Mouse (Mus musculus) intestine, postnatal 0 days (tissue): ENCODE measurements around the gene Plekha5. TPM values are rescaled to one million over a fixed set of nuclear protein-coding genes. Genes with fewer than 3 reads are reported as not detected.
A peak's percentile ranks its signal among the peaks of the same experiment; 100 is the strongest.

ENCODE experiments used
- ATAC-seq: fragments of 200-750 bp; cut with Nextera tagmentation; 2 replicates; pipeline ENCODE4 v1.8.0; 2017; ENCODE audit warnings: mild to moderate bottlenecking, moderate TSS enrichment, moderate library complexity
- H3K27ac ChIP-seq: fragments of 300-500 bp; sonication (generic); 2 replicates; pipeline ENCODE4 v1.5.1; 2014; ENCODE audit warnings: mild to moderate bottlenecking, low read depth, low read length, moderate library complexity
- H3K27me3 ChIP-seq: fragments of 300-500 bp; sonication (generic); replicated peaks from 2 replicates; pipeline ENCODE4 v1.6.1; 2014; ENCODE audit warnings: low read length, mixed read lengths; ENCODE audit not compliant: control insufficient read depth, insufficient read depth
- H3K36me3 ChIP-seq: fragments of 300-500 bp; sonication (generic); 2 replicates; pipeline ENCODE4 v1.6.1; 2014; ENCODE audit warnings: mild to moderate bottlenecking, moderate library complexity; ENCODE audit not compliant: control insufficient read depth, insufficient read depth
- H3K4me1 ChIP-seq: fragments of 300-500 bp; sonication (generic); replicated peaks from 2 replicates; pipeline ENCODE4 v1.6.1; 2014; ENCODE audit warnings: antibody characterized with exemption, low read length, mixed read lengths; ENCODE audit not compliant: control insufficient read depth, insufficient read depth
- H3K4me2 ChIP-seq: fragments of 300-500 bp; sonication (generic); replicated peaks from 2 replicates; pipeline ENCODE4 v1.6.1; 2014; ENCODE audit warnings: low read depth, mild to moderate bottlenecking, moderate library complexity
- H3K4me3 ChIP-seq: fragments of 300-500 bp; sonication (generic); 2 replicates; pipeline ENCODE4 v1.5.1; 2014; ENCODE audit warnings: low read depth, low read length
- H3K9ac ChIP-seq: fragments of 300-500 bp; sonication (generic); 2 replicates; pipeline ENCODE4 v1.6.1; 2014; ENCODE audit warnings: mild to moderate bottlenecking, low read depth, low read length
- H3K9me3 ChIP-seq: fragments of 300-500 bp; sonication (generic); 2 replicates; pipeline ENCODE4 v1.6.1; 2016; ENCODE audit warnings: mixed run types; ENCODE audit not compliant: control insufficient read depth
- CTCF ChIP-seq: sonication (generic); IDR thresholded peaks from 2 replicates; pipeline ENCODE4 v1.5.1; 2016; ENCODE audit warnings: low read depth, mild to moderate bottlenecking, control low read depth, antibody characterized with exemption, moderate library complexity
- WGBS: fragments of 180-500 bp; shearing (Covaris S2); extraction: QIAGEN DNeasy Blood & Tissue Kit; methylation state at CpG from one replicate; pipeline ENCODE4 v1.1.7; 2014; 5-methylcytosine and 5-hydroxymethylcytosine counted together
- polyA plus RNA-seq: library from polyadenylated mRNA; unstranded; fragments of >200 nt; fragmentation: Nextera tagmentation; extraction: Ambion mirVana; gene quantifications from 2 replicates; pipeline ENCODE4 v1.2.1, GENCODE M21; 2015

The Plekha5 gene
- polyA plus RNA-seq, 1 experiment from 2014 or later, result 18.0 TPM

- 1% methylated on average over 67 of the region's 80 CpGs for WGBS
- Histone ChIP-seq H3K27ac (peak overlapping the region; percentile 92), H3K4me1 (peaks cover 3% of the 10 kb centered on the region), H3K36me3 (no peaks in the 10 kb centered on the region), H3K9ac (peak overlapping the region; percentile 97), H3K4me2 (peak overlapping the region; percentile 86), H3K27me3 (no peaks in the 10 kb centered on the region), H3K9me3 (no peaks in the 10 kb centered on the region), H3K4me3 (peak overlapping the region; percentile 97)
- ATAC-seq, result no peak; the same call in 1 of the 2 replicates
- TF ChIP-seq CTCF, result no peak
Measured at GRCm38 (mm10) chr6:140624096-140625051, 200.5 kb downstream of the Plekha5 start.

- H3K27me3 ChIP-seq, result no peaks in the 10 kb centered on the region
- H3K4me2 ChIP-seq, result no peak overlapping the region
- WGBS, result 83% methylated on average over 4 of the region's 4 CpGs
- ATAC-seq, result no peak
- H3K9ac ChIP-seq, result no peak overlapping the region
- TF ChIP-seq CTCF, result no peak
- no peak overlapping the region for H3K4me3 ChIP-seq
- peaks cover 4% of the 10 kb centered on the region for H3K36me3 ChIP-seq
- H3K4me1 ChIP-seq, result peaks cover 3% of the 10 kb centered on the region
- no peaks in the 10 kb centered on the region for H3K9me3 ChIP-seq
- no peak overlapping the region for H3K27ac ChIP-seq
Measured at GRCm38 (mm10) chr6:140629176-140629859, 205.5 kb downstream of the Plekha5 start.

GRCm38 (mm10) chr6:140630306-140630705 is 206.5 kb downstream of the Plekha5 start:
- Histone ChIP-seq H3K27ac (no peak overlapping the region), H3K27me3 (no peaks in the 10 kb centered on the region), H3K4me2 (no peak overlapping the region), H3K9ac (no peak overlapping the region), H3K4me3 (no peak overlapping the region), H3K9me3 (no peaks in the 10 kb centered on the region), H3K36me3 (peaks cover 8% of the 10 kb centered on the region), H3K4me1 (peaks cover 3% of the 10 kb centered on the region)
- WGBS, result 56% methylated on average over 4 of the region's 4 CpGs
- ATAC-seq, result no peak
- TF ChIP-seq CTCF, result no peak

GRCm38 (mm10) chr6:140633616-140634015 is 209.8 kb downstream of the Plekha5 start:
- no peak for TF ChIP-seq CTCF

GRCm38 (mm10) chr6:140636290-140636689 is 212.4 kb downstream of the Plekha5 start:
- Histone ChIP-seq H3K27ac (no peak overlapping the region), H3K4me3 (no peak overlapping the region), H3K9ac (no peak overlapping the region), H3K9me3 (no peaks in the 10 kb centered on the region), H3K4me2 (no peak overlapping the region), H3K27me3 (no peaks in the 10 kb centered on the region), H3K4me1 (no peaks in the 10 kb centered on the region), H3K36me3 (peaks cover 41% of the 10 kb centered on the region)
- WGBS, result 90% methylated on average over 4 of the region's 4 CpGs
- no peak for TF ChIP-seq CTCF
- ATAC-seq, result no peak

More at GRCm38 (mm10) chr6:140633616-140634015, 209.8 kb downstream of the Plekha5 start:
- H3K36me3 ChIP-seq, result peaks cover 28% of the 10 kb centered on the region
- no peak for ATAC-seq
- H3K27ac ChIP-seq, result no peak overlapping the region
- H3K4me3 ChIP-seq, result no peak overlapping the region
- no peaks in the 10 kb centered on the region for H3K27me3 ChIP-seq
- H3K4me1 ChIP-seq, result no peaks in the 10 kb centered on the region
- WGBS, result 76% methylated on average over 8 of the region's 8 CpGs
- H3K9me3 ChIP-seq, result no peaks in the 10 kb centered on the region
- H3K9ac ChIP-seq, result no peak overlapping the region
- H3K4me2 ChIP-seq, result no peak overlapping the region

- Histone ChIP-seq H3K9me3 (no peaks in the 10 kb centered on the region), H3K4me1 (no peaks in the 10 kb centered on the region), H3K27me3 (no peaks in the 10 kb centered on the region), H3K4me2 (no peak overlapping the region), H3K27ac (no peak overlapping the region), H3K36me3 (peaks cover 62% of the 10 kb centered on the region), H3K4me3 (no peak overlapping the region), H3K9ac (no peak overlapping the region)
- WGBS, result 94% methylated on average over 7 of the region's 7 CpGs
- no peak for ATAC-seq
- TF ChIP-seq CTCF, result no peak
Measured at GRCm38 (mm10) chr6:140642010-140642409, 218.2 kb downstream of the Plekha5 start.
